Mouse (Mus musculus) frontal cortex, postnatal 36 days (tissue): ENCODE data around the gene Rpl10a.
A peak's percentile ranks its signal among the peaks of the same experiment; 100 is the strongest.

Experiments used
- DNase-seq, 2 experiments: peaks; one replicate each; pipeline ENCODE4 v3.0.0; 2022; ENCODE audit warnings: low spot score in 2 of 2

Gene Rpl10a

GRCm38 (mm10) chr17:28331241-28332112, 3.2 kb downstream of the Rpl10a start:
- no peak for DNase-seq

- DNase-seq = no peak
Measured at GRCm38 (mm10) chr17:28332113-28332914, 4.0 kb downstream of the Rpl10a start.

GRCm38 (mm10) chr17:28332915-28333546, 4.8 kb downstream of the Rpl10a start:
- no peak for DNase-seq

DNA sequence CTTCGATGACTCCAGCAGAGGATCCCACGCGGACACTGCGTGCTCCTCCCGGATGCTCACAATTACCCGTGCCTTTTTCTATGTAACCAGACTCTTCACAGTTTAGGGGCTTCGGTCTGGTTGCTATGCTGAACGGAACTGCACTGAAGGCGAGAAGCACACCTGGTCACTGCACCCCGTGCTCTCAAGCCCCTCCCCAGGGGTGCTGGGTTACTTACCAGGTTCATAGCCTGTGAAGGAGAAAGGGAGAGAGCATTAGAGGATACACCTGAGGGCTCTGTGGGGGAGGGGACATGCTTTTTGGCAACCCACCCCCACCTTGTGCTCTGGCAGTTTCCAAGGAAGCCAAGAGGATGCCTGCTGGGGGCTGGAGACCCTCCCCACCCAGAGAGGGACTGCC, 7.0 kb downstream of the Rpl10a start:
- DNase-seq = no peak

DNA sequence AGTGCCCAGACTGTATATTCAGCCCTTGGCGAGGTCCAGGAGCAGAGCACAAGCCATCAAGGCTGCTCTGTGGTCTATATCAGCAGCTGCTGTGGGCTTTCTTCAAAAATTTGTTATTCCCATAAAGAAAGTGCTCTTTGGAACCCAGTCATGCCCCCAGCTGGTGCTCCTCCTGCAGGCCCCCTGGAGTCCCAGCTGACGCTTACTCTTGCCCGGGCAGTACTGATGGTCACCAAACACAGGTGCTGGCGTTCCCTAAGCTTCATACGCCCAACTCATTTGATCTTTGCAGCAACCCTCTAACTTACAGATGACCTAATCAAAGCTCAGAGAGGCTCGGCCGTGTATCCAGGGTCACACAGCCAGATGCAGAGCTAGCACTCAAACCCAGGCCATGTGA, 9.3 kb downstream of the Rpl10a start:
- no peak for DNase-seq

GRCm38 (mm10) chr17:28340578-28340977, 12.3 kb downstream of the Rpl10a start:
- no peak for DNase-seq

- peak; percentile 34 to 56 for DNase-seq
Measured at GRCm38 (mm10) chr17:28341091-28341490, 12.8 kb downstream of the Rpl10a start.

- DNase-seq = no peak
Measured at GRCm38 (mm10) chr17:28344050-28344607, 15.9 kb downstream of the Rpl10a start.

- no peak for DNase-seq
Measured at GRCm38 (mm10) chr17:28344670-28345069, 16.4 kb downstream of the Rpl10a start.

GRCm38 (mm10) chr17:28345271-28345721, 17.0 kb downstream of the Rpl10a start:
- DNase-seq = no peak

GRCm38 (mm10) chr17:28345882-28346281, 17.6 kb downstream of the Rpl10a start:
- no peak for DNase-seq

DNA sequence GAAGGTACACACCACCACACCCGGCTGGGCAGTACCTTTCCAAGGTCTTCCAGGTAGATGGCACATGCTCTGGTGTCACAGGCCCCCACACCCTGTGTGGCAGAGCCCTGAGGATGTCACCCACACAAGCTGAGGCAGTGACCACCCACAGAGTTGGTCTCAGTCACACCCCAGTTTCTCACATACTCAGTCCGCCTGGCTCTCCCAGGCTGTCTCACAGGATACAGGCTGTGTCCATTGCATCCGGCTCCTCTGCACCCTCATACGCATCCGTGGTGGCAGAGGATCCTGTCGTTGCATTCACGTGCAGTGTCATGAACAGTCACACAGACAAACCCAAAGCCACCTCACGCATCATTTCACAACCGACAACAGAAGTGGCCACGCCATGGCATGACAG, 19.1 kb downstream of the Rpl10a start:
- DNase-seq = no peak

DNA sequence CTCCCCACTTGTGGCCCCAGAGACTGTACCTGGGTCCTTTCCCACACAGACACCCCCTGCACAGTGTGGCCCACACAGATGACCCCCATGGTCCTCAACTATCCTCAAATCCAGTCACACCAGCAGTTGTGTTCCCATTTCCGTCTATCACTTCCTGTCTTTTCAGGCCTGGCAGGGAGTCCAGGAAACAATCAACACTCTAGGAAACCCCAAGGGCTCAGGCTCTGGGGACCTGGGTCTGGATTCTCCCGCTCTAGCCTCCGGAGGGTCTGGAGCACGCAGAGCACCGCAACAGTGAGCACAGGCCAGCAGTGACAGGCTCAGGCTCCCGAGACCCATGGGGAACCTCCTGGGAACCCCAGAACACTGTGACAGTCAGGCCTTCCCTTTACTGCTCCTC, 19.9 kb downstream of the Rpl10a start:
- no peak for DNase-seq

- no peak for DNase-seq
Measured at GRCm38 (mm10) chr17:28349264-28349880, 21.1 kb downstream of the Rpl10a start.

DNA sequence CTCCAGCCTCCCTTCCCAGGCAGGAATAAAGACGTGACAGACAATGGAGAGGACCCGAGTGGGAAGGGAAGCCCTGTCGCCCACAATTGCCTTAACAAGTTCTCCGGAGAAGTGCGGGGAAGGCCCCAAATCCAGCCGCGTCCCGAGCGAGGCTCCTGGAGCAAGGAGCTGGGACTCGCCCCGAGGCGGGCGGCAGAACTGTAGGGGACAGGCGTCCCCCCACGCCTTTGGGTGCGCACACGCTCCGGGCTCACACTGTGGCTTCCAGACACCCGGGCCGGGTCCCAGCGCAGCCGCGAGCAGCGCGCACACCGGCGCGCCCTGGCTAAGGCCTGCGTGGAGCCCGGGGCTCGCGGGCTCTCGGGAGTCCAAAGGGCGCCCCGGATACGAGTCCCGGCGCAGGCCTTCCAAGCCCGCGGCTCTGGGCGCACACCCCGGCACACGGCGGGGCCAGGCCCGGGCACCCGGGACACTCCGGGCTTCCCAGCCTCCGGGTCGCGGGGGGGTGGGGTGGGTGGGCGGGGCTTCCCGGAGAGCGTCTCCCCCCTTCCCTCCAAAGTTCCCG, 21.7 kb downstream of the Rpl10a start:
- DNase-seq = no peak

DNA sequence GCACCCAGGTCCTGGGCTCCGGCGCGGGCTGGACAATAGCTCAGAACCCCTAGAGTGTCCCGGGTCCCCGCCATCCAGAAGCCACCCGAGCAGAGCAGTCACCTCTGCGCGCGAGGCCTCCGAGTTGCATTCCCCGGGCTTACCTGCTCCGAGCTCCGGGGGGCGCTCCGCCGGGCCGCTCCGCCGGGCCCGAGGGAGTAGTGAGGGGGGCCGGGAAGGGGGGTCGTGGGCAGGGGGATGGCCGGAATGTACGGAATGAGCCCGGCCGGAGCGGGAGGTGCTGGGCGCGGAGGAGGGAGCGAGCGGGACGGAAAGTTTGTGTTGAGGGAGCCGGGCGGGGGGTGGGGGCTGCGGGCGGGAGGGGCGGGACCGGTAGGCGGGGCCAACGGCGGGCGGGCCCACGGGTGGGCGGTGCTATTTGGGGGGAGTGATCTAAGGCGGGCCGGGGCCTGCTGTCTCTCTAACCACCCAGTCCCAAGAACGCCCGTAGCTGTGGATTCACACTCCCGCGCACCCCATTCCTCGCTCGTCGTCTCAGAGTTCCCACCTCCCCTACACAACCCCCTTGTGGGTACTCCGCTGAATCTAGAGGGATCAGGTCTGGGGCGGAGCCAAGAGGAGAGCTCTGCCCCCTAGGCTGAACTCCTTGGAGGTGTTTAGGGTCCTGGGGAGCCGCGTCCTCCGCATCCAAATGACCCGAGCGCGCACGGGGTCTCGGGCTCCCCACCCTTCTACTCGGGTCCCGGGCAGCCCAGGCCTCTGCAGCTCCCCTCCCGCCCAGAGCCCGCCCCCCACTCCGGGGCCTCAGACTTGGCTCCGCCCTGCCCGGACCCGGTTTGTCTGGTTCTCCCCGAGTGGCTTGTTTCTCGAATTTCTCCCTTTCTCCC, 22.4 kb downstream of the Rpl10a start, which contains the start of gene Tead3:
Tead3 (minus strand) TSS at position 352 of the 887 bp plus-strand sequence.
- DNase-seq = no peak

DNA sequence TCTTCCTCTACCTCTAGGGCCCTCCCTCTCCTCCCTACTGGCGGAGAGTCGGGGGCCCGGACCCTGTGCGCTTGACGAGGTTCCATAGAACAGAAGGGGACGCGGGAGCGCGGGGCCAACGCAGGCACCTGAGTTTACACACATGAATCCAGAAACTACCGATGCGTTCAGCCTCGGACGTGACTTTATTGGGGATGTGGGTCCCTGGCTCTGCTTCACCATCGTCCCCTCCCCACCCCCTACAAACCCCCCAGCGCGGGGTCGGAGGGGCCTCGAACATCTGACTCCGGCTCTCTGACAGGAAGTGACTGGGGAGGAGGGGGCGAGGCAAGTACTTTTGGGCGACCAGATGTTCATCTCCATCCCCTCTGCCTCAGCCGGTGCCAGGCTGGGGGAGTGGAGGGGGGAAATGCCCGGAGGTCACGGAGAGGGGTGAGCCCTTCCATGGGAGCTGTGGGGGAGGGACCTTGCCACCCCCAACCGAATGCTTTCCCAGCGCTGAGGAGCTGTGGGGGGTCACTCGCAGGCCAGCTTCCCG, 23.2 kb downstream of the Rpl10a start:
- no peak for DNase-seq

GRCm38 (mm10) chr17:28352018-28352417, 23.7 kb downstream of the Rpl10a start:
- DNase-seq = no peak

DNA sequence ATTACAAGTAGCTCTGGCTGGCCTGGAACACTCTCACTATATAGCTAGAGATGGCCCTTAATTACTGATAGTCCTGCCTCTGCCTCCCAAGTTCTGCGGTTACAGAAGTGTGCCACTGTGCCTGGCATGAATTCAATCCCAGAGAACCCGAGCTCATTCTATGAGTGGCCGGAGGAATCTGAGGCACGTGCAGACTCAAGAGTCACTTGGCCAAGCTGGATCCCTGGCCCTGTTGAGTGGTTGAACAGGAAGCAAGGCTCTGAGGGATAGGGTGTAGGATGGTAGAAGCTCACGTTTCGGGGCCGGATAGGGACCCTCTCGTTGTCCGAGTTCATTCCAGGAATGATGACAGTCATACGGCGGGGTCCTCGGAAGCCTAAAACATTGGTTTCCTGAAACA, 27.6 kb downstream of the Rpl10a start:
- DNase-seq = no peak
